Mouse (Mus musculus): ENCODE data around the gene Lonp1. TPM values are rescaled to one million over a fixed set of nuclear protein-coding genes. Genes with fewer than 3 reads are reported as not detected.
A peak's percentile ranks its signal among the peaks of the same experiment; 100 is the strongest.

The Lonp1 gene
- polyA plus RNA-seq, 1 experiment: 120 TPM

- TF ChIP-seq CTCF (IDR thresholded peaks at IDR 0.05; ENCODE audit: control insufficient read depth, insufficient read depth, insufficient read length): no peak
- peak; percentile 31 for TF ChIP-seq MYOD1 (IDR thresholded peaks at IDR 0.05; ENCODE audit: control insufficient read depth, insufficient read length, low read depth)
- TF ChIP-seq CEBPB (IDR thresholded peaks at IDR 0.05; ENCODE audit: low read depth): peak; percentile 41
- Histone ChIP-seq H3K79me2 (ENCODE audit: control insufficient read depth, insufficient read depth) (peaks cover 95% of the 10 kb centered on the region), H3K4me3 (ENCODE audit: insufficient read depth, poor library complexity, severe bottlenecking) (peak overlapping the region; percentile 94), H3K79me3 (ENCODE audit: low read depth) (peaks cover 90% of the 10 kb centered on the region), H3ac (ENCODE audit: control insufficient read depth, insufficient read length, low read depth) (peak overlapping the region; percentile 92), H3K36me3 (ENCODE audit: control insufficient read depth, insufficient read depth) (peaks cover 68% of the 10 kb centered on the region), H3K27me3 (ENCODE audit: control insufficient read depth, insufficient read depth, insufficient read length) (no peaks in the 10 kb centered on the region)
These were observed 43.0 kb downstream of the Lonp1 start for GRCm38 (mm10) chr17:56583611-56584256.

DNA sequence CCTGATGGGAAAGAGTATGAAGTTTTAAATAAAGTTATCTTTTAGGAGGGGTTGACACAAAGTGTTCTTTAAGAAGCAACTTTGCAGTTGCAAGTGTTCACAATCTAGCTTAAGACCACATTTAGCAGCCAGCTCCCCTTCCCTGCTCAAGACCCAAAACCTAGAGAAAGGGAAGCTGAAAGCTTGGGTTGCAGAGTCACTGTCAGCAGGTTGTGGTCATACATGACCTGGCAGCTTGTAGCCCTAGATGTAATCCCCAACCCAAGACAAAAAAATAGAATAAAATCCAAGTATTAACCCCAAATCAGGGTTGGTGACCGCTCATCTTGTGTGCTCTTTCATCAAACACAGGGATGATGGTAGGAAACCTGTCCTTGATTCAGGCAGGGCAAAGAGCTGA is 43.6 kb downstream of the Lonp1 start:
- peak overlapping the region; percentile 54 for H3ac ChIP-seq (ENCODE audit: control insufficient read depth, insufficient read length, low read depth)
- peaks cover 68% of the 10 kb centered on the region for H3K36me3 ChIP-seq (ENCODE audit: control insufficient read depth, insufficient read depth)
- TF ChIP-seq USF1 (IDR thresholded peaks at IDR 0.05; ENCODE audit: low read depth) (no peak), MYOD1 (IDR thresholded peaks at IDR 0.05; ENCODE audit: control insufficient read depth, insufficient read length, low read depth) (no peak), CTCF (IDR thresholded peaks at IDR 0.05; ENCODE audit: control insufficient read depth, insufficient read depth, insufficient read length) (no peak), FOSL1 (IDR thresholded peaks at IDR 0.05; ENCODE audit: insufficient read depth, low read length, poor library complexity, severe bottlenecking) (no peak), MAX (IDR thresholded peaks at IDR 0.05) (no peak), CEBPB (IDR thresholded peaks at IDR 0.05; ENCODE audit: low read depth) (no peak), MYOG (IDR thresholded peaks at IDR 0.05; ENCODE audit: control insufficient read depth, extremely low read depth, insufficient read length) (no peak)

GRCm38 (mm10) chr17:56572939-56573338 is 53.7 kb downstream of the Lonp1 start:
- Histone ChIP-seq H3K79me2 (ENCODE audit: control insufficient read depth, insufficient read depth) (peaks cover 10% of the 10 kb centered on the region), H3ac (ENCODE audit: control insufficient read depth, insufficient read length, low read depth) (no peak overlapping the region), H3K36me3 (ENCODE audit: control insufficient read depth, insufficient read depth) (peaks cover 86% of the 10 kb centered on the region), H3K79me3 (ENCODE audit: low read depth) (peaks cover under 1% of the 10 kb centered on the region), H3K4me3 (ENCODE audit: insufficient read depth, poor library complexity, severe bottlenecking) (no peak overlapping the region), H3K27me3 (ENCODE audit: control insufficient read depth, insufficient read depth, insufficient read length) (no peaks in the 10 kb centered on the region)
- TF ChIP-seq CEBPB (IDR thresholded peaks at IDR 0.05; ENCODE audit: low read depth) (no peak), MAX (IDR thresholded peaks at IDR 0.05) (no peak), MYOD1 (IDR thresholded peaks at IDR 0.05; ENCODE audit: control insufficient read depth, insufficient read length, low read depth) (no peak)

More for the DNA sequence above, 43.6 kb downstream of the Lonp1 start:
- Histone ChIP-seq H3K4me3 (ENCODE audit: insufficient read depth, poor library complexity, severe bottlenecking) (peak overlapping the region; percentile 94), H3K79me2 (ENCODE audit: control insufficient read depth, insufficient read depth) (peaks cover 95% of the 10 kb centered on the region), H3K79me3 (ENCODE audit: low read depth) (peaks cover 88% of the 10 kb centered on the region), H3K27me3 (ENCODE audit: control insufficient read depth, insufficient read depth, insufficient read length) (no peaks in the 10 kb centered on the region)

- Histone ChIP-seq H3K79me2 (ENCODE audit: control insufficient read depth, insufficient read depth) (peaks cover 2% of the 10 kb centered on the region), H3ac (ENCODE audit: control insufficient read depth, insufficient read length, low read depth) (no peak overlapping the region), H3K79me3 (ENCODE audit: low read depth) (no peaks in the 10 kb centered on the region), H3K27me3 (ENCODE audit: control insufficient read depth, insufficient read depth, insufficient read length) (no peaks in the 10 kb centered on the region), H3K4me3 (ENCODE audit: insufficient read depth, poor library complexity, severe bottlenecking) (no peak overlapping the region), H3K36me3 (ENCODE audit: control insufficient read depth, insufficient read depth) (peaks cover 86% of the 10 kb centered on the region)
- TF ChIP-seq USF1 (IDR thresholded peaks at IDR 0.05; ENCODE audit: low read depth) (no peak), MYOG (IDR thresholded peaks at IDR 0.05; ENCODE audit: control insufficient read depth, extremely low read depth, insufficient read length) (no peak), FOSL1 (IDR thresholded peaks at IDR 0.05; ENCODE audit: insufficient read depth, low read length, poor library complexity, severe bottlenecking) (no peak), CEBPB (IDR thresholded peaks at IDR 0.05; ENCODE audit: low read depth) (no peak), MAX (IDR thresholded peaks at IDR 0.05) (no peak), CTCF (IDR thresholded peaks at IDR 0.05; ENCODE audit: control insufficient read depth, insufficient read depth, insufficient read length) (no peak)
These were observed 54.5 kb downstream of the Lonp1 start for GRCm38 (mm10) chr17:56572154-56572553.

DNA sequence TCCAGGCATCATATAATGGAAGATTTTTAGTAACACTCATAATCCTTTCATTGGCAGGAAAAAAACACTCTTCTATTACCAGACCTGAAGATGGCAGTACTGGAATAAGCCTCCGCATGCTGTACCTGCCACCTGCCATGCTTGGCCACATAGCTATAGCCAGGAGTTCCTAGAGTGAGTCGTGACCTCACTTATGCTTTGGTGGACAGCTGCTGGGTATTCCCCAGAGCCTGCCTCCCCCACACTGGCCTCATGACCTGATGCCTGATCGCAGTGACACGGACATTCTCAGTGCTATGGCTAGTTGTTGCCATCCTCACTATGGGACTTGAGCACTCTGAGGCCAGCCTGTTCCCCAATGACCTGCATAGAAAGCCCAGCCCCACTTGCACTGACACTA is 56.4 kb downstream of the Lonp1 start:
- H3K79me2 ChIP-seq (ENCODE audit: control insufficient read depth, insufficient read depth): no peaks in the 10 kb centered on the region
- peaks cover 93% of the 10 kb centered on the region for H3K36me3 ChIP-seq (ENCODE audit: control insufficient read depth, insufficient read depth)
- no peaks in the 10 kb centered on the region for H3K79me3 ChIP-seq (ENCODE audit: low read depth)
- H3ac ChIP-seq (ENCODE audit: control insufficient read depth, insufficient read length, low read depth): no peak overlapping the region
- no peak overlapping the region for H3K4me3 ChIP-seq (ENCODE audit: insufficient read depth, poor library complexity, severe bottlenecking)
- no peaks in the 10 kb centered on the region for H3K27me3 ChIP-seq (ENCODE audit: control insufficient read depth, insufficient read depth, insufficient read length)
- TF ChIP-seq FOSL1 (IDR thresholded peaks at IDR 0.05; ENCODE audit: insufficient read depth, low read length, poor library complexity, severe bottlenecking) (no peak), MYOD1 (IDR thresholded peaks at IDR 0.05; ENCODE audit: control insufficient read depth, insufficient read length, low read depth) (peak; percentile 4)

GRCm38 (mm10) chr17:56567370-56567769 is 59.3 kb downstream of the Lonp1 start:
- H3K27me3 ChIP-seq (ENCODE audit: control insufficient read depth, insufficient read depth, insufficient read length): no peaks in the 10 kb centered on the region

More at GRCm38 (mm10) chr17:56567370-56567769, 59.3 kb downstream of the Lonp1 start:
- Histone ChIP-seq H3K4me3 (ENCODE audit: insufficient read depth, poor library complexity, severe bottlenecking) (no peak overlapping the region), H3K79me2 (ENCODE audit: control insufficient read depth, insufficient read depth) (no peaks in the 10 kb centered on the region), H3ac (ENCODE audit: control insufficient read depth, insufficient read length, low read depth) (no peak overlapping the region), H3K79me3 (ENCODE audit: low read depth) (no peaks in the 10 kb centered on the region), H3K36me3 (ENCODE audit: control insufficient read depth, insufficient read depth) (peaks cover 94% of the 10 kb centered on the region)
- TF ChIP-seq CTCF (IDR thresholded peaks at IDR 0.05; ENCODE audit: control insufficient read depth, insufficient read depth, insufficient read length) (no peak), USF1 (IDR thresholded peaks at IDR 0.05; ENCODE audit: low read depth) (no peak), FOSL1 (IDR thresholded peaks at IDR 0.05; ENCODE audit: insufficient read depth, low read length, poor library complexity, severe bottlenecking) (no peak), MYOD1 (IDR thresholded peaks at IDR 0.05; ENCODE audit: control insufficient read depth, insufficient read length, low read depth) (no peak), MYOG (IDR thresholded peaks at IDR 0.05; ENCODE audit: control insufficient read depth, extremely low read depth, insufficient read length) (no peak), MAX (IDR thresholded peaks at IDR 0.05) (no peak), CEBPB (IDR thresholded peaks at IDR 0.05; ENCODE audit: low read depth) (no peak)
